Mouse (Mus musculus): ENCODE results near the gene Fam107b.

Gene Fam107b

DNA sequence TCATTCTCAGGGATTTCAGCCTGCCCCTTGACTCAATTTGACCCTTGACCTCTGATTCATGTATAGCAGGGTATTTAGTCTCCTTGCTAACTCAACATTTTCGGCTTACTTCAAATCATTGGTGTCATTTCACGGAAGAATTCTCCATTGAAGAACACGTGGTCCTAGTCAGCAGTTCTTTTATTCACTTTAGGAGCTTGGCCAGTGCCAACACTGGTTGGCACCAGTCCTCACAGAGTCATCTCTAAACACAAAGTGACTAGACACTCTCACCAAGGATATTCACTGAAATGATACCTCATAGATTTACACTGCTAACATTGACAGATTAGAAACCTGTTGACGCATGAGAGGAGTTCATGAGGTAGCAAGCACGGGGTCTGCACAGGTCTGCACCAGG is 32.9 kb downstream of the Fam107b start:
- in situ Hi-C loops (cut with MboI; ENCODE audit: low sequenced_read_pairs) = no loop called here

DNA sequence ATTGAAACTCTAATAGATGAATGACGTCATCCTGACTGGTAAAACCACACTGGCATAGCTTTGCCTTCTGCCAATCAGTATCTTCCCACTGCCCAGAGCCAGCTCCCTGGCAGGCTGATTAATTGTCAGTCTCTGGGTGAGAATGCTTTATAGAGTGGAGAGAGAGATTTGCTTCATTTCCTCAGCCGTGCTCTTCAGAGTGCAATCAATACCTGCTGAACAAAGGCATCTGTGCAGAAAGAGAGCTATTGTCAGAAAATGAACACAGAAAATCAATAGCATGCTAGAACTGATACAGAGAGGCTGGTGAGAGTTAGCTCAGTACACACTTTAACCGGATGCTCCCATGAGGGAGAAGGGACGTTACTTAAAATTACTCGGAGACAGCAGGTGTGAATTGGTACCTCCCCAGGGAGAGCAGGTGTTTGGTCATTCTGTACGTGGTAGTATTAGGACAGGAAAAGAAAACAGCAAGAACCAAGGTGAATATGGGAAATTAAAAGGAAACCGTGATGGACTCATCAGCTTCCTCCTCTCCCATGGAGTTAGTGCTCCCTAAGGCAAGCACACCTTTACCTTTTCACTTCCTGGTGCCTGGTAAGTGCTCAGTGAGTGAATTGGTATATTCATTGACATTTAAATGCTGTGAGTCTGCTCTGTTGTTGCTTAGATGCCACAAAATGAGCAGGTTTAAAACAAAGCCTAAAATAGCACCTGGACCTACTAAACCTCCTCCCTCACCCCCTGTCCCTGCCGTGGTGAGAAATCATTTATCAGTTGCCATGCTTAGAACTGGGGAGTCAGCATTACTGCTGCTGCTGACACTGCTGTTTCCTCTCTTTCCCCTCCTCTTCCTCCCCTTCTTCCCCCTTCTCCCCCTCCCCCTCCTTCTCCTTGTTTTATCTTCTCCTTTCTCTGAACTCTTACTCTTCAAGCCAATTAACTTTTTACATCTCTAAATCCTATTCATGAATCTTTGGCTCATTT is 38.9 kb downstream of the Fam107b start:
- in situ Hi-C loops (cut with MboI; ENCODE audit: low sequenced_read_pairs) = no loop called here

DNA sequence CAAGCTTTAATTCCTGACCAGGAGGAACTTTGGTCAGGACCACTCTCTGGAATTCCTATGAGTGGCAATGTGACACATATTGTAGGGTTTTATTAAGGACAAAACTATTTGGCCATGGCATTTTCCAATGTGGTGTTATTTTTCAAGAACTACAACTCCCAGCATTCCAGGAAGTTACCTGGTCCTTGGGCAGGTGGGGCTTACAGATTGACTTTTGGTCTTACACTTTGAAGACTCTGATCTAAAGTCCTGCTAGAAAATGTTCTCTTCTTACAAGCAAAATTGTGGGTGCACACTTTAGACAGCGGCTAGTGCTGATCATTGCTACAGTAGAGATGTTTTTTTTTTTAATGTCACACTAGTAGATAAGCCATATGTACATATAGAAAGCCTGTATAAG is 48.2 kb downstream of the Fam107b start:
- in situ Hi-C loops (cut with MboI; ENCODE audit: low sequenced_read_pairs) = no loop called here

DNA sequence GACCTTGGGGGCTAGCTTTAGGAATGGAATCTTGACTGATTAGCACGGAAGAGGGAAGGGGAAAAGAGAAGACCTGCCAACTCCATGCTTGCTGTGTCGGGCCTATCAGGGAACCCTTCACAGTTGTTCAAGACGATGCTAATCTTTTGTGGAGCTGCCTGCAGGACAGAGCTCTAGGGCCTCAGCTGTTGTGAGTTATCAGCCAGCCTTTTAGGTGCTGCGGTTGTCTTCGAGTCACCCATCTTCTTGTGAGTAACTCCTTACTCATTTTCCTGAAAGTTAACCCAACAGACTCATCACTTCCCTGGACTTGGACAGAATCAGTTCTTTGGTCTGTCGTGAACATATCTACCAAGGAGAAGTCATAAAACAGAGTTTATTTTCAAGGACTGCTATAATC is 51.3 kb downstream of the Fam107b start:
- in situ Hi-C loops (cut with MboI; ENCODE audit: low sequenced_read_pairs) = no loop called here

DNA sequence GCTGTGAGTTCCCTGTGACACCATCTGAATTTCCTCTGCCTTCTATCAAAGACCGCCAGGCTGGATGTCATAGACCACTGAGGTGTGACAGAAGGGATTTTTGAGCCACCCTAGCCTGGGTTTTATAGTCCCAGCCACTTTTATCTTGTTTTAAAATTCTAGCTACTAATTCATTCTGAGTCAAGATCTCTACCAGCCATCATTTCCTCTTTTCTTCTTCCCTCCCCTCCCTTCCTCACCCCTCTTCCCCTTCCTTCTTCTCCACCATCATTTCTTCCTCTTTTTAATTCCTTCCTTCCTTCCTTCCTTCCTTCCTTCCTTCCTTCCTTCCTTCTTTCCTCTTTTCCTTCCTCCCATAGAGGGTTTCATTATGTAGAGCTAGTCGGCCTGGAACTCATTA is 51.9 kb downstream of the Fam107b start:
- in situ Hi-C loops (cut with MboI; ENCODE audit: low sequenced_read_pairs) = no loop called here

DNA sequence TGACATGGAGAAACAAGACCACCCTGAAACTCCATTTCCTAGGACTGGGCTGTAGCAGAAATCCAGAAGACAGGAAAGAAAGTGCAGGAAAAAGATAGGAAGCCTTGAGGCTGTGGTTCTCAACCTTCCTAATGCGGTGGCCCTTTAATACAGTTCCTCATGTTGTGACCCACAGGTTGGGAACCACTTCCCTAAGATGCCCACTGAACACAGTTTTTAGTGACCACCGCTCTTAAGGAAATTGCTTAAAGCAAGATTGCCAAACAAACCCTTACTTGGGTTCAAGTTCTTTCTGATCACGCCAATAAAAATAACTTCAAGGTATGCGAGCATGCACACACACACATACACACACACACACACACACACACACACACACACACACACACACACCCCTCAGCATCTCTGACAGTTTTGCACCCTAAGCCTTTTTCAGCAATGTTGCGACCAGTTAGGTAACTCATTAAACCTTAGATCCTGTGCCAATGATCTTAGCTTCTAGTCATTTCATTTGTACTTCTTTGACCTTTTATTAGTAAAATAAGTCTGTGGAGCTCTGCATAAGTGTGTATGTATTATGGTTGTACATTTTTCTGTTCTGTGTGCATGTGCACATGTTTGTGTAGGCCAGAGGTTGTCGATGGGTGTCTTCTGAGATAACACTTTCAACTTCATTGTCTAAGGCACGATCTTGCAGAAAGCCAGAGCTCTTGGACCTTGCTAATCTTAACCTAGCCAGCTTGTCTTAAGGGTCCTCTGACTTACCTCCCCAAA is 53.1 kb downstream of the Fam107b start:
- in situ Hi-C loops (cut with MboI; ENCODE audit: low sequenced_read_pairs) = no loop called here

DNA sequence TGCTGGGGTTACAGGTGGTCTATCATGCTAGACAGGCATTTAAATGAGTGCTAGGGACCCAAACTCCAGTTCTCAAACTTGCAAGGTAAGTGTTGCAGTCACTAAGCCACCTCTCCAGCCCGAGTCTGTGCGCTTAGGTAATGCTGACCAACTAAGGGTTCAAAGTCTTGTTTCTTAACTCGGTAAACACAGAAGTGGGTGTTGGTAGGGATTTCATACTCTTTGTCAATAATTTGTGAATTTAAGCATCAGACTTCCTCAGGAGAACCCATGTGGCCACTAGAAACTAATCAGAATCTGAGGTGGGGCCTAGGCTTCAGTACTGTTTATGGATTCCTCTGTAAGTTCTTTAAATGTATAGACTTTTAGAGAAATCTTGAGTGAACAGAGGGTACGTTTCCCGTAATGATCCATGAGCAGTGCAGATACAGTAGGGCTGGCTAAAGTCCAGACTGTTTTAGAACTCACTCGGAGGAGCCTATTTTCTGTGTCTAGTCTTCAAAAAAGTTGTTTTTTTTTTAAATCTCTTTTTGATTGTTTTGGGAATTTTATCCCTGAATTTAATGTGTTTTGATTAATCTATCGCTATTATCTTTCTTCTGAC is 53.8 kb downstream of the Fam107b start:
- in situ Hi-C loops (cut with MboI; ENCODE audit: low sequenced_read_pairs) = no loop called here

DNA sequence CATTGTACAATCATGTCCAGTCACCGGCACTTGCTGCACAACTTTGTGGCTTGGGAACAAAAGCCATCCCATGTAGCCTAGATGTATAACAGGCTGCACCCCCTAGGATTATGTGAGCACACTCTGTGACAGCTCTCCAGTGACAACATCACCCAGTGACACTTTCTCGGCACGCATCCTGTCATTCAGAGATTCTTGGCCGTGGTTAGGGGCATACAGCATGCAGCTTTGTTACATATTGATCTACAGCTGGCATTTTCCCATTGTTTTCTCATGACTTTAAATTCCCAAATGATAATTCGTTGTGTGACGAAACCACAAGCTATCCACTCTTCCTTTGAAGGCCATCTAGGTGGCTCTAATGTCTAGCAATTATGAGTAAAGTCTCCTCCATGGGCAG is 58.8 kb downstream of the Fam107b start:
- in situ Hi-C loops (cut with MboI; ENCODE audit: low sequenced_read_pairs) = no loop called here

DNA sequence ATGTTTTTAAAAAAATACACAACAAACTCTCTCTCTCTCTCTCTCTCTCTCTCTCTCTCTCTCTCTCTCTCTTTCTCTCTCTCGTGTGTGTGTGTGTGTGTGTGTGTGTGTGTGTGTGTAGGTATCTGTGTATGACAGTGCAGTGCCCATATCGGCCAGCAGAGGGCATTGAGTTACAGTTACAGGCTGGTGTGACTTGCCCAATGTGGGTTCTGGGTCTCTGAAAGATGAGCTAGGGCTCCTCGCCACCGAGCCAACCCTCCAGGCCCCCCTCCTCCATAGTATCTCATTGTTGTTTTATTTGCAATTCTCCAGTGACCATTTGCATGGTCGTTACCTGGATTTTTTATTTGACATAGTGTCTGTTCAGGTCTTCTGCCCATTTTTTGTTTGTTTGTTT is 59.5 kb downstream of the Fam107b start:
- in situ Hi-C loops (cut with MboI; ENCODE audit: low sequenced_read_pairs) = no loop called here

DNA sequence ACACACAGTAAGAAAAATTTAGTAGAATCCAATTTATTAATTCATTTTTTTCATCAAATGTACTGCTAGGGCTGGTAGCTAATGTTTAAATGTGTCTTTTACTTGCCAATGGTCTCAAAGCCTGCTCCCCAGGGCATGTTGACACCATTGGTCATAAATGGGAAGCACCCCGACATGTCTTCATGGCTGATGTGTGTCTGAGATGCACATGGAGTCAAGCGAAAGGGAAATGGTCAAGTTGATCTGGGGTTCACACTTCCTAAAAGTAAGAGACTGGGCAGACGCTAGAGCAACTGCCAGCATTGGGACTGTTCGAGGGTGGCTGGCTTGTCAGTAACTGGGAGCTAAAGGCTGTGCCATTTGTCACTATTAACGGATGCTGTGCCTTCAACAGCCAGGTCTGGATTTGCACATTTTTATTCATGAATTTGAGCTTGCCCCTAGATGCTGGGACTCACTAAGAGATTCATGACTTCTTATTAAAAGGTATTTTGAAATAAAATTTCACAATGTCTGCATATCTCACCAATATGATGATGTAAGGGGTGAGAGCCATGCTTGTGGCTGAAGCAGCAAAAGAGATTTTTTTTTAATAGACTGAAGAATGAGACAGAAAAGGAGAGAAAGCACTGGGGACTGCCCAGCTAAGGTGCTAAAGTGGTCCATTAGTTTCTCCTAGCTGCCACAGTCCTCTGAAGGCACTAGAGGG is 60.6 kb downstream of the Fam107b start:
- in situ Hi-C loops (cut with MboI; ENCODE audit: low sequenced_read_pairs) = no loop called here

DNA sequence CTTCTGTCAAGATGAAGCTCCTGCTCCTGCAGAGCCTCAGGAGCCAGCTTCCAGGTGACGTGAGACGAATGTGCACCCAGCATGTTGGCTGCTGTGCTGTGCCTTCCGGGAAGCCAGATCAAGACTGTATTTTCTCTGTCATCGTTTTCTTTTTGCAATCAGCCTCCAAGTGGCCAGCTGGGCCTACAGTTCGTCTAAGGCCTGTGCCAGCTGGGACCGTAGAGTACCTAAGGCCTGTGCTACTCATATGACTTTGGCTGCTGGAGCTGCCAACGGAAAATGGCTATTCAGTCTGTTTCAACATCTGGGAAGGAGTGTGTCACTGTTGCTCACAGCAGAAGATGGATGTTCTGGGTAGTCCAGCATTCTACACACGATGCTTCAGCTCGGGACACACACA is 62.8 kb downstream of the Fam107b start:
- in situ Hi-C loops (cut with MboI; ENCODE audit: low sequenced_read_pairs) = no loop called here

DNA sequence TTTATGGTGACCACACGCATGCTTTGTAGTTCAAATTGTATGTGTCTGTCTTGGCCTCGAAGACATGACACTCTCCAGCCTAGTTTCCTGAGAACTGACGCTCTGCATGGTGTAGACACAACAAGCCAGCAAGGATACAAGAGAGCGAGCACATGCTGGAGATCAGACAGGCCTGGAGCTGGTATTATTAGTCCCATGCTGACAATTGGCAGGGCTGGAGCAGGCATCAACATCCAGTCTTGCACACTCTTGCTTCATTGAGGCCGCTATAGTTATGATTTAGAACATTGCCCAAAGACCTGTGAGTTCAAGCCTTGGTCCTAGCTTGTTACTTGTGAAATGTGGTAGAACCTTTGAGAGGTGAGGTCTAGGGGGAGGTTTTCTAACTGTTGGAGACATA is 66.5 kb downstream of the Fam107b start:
- in situ Hi-C loops (cut with MboI; ENCODE audit: low sequenced_read_pairs) = no loop called here

DNA sequence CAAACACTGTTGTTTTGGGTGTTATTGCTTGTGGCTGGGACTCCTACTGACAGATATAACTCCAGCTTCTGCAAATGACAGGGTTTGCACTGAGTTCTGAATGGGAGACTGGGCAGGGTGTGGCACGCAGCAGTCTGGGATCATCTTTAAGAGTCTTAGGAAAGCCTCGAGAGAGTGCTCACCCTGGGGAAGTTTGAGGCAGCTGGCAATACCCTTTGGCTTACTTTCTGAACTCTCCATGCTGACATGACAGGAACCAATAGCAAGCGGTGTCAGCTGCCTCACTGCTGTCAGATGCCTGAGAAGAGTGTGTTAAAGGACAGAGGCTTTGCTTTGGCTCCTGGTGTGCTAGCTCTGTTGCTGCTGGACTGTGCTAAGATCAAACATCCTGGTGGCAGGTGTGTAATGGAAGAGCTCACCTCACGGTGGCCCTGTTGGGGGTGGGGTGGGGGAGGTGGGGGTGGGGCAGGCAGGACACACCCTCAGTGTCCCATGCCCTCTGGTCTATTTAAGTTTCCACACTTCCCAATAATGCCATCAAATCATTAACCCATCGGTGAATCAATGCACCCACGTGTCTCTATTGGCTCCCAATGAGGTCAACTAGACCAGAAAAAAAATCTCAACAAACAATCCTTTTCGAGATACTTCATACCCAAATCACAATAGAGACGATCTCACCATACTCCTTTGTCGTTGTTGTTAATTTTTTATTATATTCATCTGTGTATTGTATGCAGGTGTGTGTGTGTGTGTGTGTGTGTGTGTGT is 70.9 kb downstream of the Fam107b start:
- in situ Hi-C loops (cut with MboI; ENCODE audit: low sequenced_read_pairs) = no loop called here

DNA sequence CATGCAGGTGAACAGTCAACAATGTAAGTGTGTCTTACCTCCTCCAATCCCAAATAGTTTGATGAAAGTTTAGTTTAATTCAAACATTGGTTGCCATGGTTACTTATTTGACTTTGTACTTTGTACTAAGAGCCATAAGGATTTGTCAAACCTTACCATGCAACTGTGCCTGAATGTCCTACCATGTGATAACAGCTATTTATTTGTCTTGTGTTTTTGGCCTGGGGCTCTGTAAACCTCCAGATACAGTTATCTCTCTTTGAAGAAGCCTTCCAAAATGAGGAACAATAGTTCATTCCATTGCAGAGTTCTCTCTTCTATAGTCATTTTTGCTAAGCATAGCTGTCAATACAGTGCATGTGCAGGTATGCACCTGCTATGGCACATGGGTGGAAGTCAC is 72.7 kb downstream of the Fam107b start:
- in situ Hi-C loops (cut with MboI; ENCODE audit: low sequenced_read_pairs) = no loop called here

DNA sequence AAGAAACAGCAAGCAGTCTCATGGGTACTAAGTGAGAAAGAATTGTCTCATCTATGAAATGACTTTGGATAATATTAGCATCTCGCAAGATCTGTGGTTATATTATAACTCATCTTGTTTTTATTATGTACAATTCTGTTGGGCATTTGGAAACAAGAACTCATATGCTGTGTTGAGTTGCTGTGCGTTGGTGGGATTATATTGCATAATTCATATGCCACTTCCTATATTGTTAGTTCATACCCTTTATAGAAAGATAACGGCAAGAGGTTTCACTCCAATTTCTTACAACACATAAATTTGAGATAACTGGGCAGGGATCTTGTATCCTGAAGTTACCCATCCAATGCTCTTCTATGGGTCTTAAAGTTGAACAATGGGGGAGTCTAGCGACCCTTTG is 75.5 kb downstream of the Fam107b start:
- in situ Hi-C loops (cut with MboI; ENCODE audit: low sequenced_read_pairs) = no loop called here

DNA sequence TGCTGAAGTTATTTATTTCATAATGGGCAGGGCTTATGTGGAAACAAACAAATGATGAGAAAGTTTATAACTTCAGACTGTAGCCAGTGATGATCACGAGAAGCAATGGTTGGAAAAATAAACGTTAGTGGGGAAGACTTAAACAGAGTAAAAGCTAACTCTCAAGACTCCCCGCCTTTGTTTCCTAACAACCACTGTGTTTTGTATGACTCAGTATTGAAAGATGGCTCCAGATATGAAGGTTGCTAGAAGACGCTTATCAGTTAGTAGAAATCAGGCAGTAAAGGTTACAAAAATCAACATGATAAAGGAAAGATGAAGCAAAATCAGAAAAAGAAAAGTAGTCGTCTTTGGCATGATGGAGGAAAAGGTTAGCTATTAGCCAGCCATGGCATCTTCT is 78.9 kb downstream of the Fam107b start:
- in situ Hi-C loops (cut with MboI; ENCODE audit: low sequenced_read_pairs) = no loop called here

DNA sequence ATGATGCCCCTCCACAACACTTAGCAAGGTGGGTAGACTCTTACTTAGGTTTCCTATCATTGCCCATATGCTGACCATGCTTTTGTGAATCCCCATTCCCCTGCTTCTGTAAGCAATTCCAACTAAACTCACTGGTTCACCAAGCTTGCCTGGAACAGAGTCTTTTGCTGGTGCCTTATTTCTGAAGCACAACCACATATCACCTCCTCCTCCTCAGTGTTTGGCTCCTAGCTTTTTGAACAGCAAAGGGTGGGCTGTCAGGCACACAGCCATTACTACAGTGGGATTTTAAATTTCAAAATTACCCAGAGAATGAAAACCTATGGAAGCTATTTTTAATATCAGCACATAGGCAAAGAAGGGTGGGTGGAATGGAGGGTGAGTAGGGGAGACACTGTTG is 84.3 kb downstream of the Fam107b start:
- in situ Hi-C loops (cut with MboI; ENCODE audit: low sequenced_read_pairs) = no loop called here

DNA sequence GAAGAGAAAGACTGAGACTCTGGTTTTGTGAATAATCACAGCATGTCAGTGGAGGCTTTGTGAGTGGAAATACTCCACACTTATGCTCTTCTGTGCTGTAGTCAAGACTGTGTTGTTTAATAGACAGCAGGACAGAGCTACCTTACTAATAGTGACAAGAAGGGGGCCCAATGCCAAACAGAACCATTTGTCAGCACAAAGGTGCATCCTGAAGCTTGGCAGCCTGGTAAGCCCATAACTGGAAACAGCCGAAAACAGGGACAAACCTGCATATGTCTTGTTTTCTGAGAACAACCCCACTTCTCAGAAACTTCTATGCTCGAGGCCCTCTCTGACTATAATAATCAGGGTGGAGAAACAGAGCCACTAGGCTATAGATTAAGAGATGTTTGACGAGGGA is 85.8 kb downstream of the Fam107b start:
- in situ Hi-C loops (cut with MboI; ENCODE audit: low sequenced_read_pairs) = no loop called here

DNA sequence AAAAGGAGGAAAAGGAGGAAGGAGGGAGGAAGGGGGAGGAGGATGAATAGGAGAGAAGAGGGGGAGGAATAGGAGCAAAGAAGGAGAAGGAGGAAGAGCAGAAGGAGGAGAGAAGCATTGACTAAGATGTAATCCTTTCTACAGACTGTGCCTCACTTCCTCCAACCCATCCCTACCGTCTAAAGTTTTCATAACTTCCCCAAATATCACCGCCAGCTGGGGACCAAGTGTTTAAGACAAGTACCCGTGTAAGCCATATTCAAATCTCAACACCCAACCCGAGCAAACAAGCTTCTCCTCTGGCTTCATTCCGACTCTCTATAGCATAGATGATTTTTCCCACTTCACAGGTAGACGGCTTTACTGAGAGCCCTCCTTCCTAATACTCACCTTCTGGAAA is 86.5 kb downstream of the Fam107b start:
- in situ Hi-C loops (cut with MboI; ENCODE audit: low sequenced_read_pairs) = no loop called here

DNA sequence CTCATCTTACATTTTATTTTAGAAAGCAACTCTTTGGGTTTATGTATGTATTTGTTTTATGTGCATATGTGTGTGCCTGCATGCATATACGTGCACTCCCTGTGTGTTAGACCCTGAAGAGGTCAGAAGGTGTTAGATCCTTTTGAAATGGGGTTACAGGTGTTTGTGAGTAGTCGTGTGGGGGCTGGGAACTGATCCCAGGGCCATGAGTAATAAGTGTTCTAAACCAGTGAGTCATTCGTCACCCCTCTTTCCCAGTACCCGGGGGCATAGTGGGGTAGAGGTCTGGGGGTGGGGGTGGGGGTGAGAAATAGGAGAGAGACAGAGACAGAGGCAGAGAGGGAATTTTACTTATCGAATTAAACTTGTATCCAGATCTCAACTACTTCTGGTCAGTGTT is 87.1 kb downstream of the Fam107b start:
- in situ Hi-C loops (cut with MboI; ENCODE audit: low sequenced_read_pairs) = no loop called here

Data from CH12F3 (cell line).